Mouse (Mus musculus): Measurements from ENCODE around the gene Obscn.

- no peak for TF ChIP-seq POLR2A (IDR thresholded peaks at IDR 0.05; ENCODE audit: insufficient read depth, low read depth, low read length)
- no peak for TF ChIP-seq CTCF (IDR thresholded peaks at IDR 0.05; ENCODE audit: insufficient read depth, low read depth, low read length)
These were observed 85.2 kb downstream of the Obscn start for GRCm38 (mm10) chr11:59051031-59051430.

All from olfactory bulb, adult 2 months (tissue).